Mouse (Mus musculus) R1 (cell line): ENCODE measurements around the gene Necap2.

Experiments
- DNase-seq: peaks from one replicate; pipeline ENCODE4 v3.0.0-alpha.2; 2018; ENCODE audit warnings: low read depth, low spot score

Gene Necap2

DNA sequence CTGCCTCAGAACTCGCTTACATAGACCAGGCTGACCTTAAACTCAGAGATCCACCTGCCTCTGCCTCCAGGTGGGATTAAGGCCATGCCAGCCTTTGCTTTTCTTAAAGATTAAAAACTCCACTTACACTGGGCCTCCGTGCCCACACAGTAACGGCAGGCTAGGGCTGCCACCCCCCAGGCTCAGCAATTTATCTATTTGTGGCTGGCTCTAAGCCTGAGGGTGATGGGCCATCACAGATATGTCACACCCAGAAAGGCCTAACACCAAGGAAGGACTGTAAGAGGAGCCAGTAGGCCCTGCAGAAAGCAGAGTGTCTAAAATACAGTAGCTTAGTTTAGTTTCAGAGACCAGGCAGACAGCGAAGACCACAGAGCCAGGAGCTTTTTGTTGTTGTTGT lies 4.0 kb downstream of the Necap2 start:
- no peak for DNase-seq

GRCm38 (mm10) chr4:141073661-141074060 lies 4.5 kb downstream of the Necap2 start:
- DNase-seq, result no peak

DNA sequence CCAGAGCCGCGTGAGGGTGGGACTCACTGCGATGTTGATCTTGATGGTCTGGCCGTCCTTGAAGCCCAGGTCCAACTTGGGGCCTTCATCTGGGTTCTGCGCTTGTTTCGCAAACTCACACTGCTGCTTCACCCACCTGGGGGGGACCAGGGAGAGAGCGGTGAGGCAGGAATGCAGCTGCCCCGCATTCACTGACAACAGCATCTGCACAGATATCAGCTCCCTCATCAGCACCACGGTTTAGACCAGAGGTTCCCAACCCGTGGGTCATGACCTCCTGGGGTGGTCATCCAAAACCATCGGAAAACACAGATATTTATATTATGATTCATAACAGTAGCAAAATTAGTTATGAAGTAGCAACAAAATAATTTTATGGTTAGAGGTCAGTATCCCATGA lies 5.7 kb downstream of the Necap2 start:
- DNase-seq, result no peak

DNA sequence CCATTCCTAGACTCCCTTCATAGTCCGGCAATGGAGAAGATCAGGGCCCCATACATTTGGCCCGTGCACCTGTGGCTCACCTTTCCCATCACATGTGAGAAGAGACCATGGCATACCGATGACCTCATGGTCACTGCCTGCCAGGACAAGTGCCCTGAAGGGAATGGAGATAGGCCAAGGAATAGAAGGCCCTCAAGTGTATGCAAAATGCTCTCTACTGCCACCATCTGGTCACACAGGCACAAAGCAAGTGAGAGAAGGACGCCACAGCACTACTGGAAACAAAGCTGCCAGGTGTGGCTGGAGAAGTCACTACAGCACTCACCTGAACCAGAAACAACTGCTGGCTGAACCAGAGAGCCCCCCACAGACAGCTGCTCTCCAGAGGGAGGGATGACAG lies 8.4 kb downstream of the Necap2 start:
- DNase-seq, result no peak

DNA sequence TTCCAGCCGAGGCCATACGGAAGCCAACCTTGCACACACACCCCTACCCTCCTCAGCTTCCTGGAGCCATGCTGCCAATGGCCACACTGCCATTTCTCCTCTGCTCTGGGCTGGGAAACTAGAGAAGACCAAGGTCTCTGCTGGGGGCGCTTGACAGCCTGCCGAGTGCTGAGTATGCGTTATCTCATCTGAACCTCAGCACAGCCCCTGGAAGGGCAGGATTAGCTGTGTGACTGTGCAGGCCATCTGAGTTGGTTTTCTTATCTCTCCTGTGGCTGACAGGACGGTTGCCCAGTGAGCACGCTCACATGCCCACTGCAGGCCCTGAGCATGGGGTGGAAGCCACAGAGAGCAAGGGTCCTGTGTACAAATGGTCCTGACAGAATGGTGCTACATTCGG lies 9.5 kb downstream of the Necap2 start:
- no peak for DNase-seq

DNA sequence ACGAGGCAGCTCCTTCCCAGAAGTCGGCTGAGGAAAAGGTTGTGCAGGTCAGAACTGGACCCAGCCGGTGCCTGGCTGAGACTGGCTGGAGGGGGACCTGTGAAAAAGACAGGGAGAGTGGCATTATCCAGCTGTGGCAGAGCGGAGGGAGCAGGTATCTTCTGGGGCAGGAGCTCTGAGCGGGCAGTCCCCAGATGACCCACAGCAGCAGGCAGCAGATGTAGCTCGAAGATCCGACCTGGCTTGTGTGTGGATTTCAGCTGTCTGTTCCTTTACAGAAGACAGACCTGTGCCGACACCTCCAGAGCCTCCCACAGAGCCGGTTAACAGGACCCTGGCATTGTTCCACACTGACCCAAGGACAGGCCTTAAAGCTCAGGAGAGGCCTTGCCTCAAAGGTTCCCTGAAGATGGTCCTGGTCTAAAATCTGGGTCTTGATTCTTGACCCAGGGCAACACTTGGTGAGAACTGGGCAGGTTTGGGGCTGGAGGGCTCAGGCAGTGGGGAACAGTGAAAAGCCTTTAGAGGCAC lies 10.6 kb downstream of the Necap2 start:
- DNase-seq, result no peak

DNA sequence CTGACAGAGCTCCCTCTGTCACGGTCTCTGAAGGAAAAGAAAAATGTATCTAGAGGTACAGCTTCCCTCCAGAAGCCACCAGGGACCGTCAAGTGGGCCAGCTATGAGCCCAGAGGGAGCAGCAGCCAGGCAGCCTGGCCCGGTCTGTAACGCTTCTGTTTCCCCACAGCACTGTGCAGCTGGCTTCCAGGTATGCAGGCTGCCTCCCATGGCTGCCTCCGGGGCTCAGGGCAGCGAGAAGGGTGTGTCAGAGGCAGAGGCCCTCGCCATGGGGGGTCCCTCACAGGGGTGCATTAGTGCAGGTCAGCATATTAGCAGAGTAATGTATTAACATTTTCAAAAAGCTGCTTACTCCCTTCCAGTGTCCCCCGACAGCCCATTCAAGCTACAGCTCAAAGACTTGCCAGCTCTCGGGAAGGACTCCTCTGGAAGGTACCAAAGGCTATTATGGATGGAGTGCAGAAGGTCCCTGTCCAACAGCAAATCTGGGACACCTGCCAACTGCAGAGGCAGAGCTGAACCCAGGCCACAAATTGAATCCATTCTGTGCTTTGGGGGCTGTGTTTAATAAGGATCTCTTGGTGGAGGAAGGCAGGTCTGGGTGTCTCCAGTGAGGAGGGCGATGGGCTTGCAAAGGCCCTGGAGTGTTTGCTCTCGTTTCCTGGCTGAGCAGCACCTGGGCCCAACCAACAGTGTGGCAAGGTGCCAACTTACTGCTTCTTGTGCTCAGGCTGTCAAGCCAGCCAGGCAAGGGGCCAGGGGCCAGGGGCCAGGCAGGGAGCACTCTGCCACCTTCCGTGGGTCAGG lies 11.2 kb downstream of the Necap2 start:
- DNase-seq, result no peak

- DNase-seq, result peak; percentile 79
Measured at GRCm38 (mm10) chr4:141065123-141065522, 13.0 kb downstream of the Necap2 start.

DNA sequence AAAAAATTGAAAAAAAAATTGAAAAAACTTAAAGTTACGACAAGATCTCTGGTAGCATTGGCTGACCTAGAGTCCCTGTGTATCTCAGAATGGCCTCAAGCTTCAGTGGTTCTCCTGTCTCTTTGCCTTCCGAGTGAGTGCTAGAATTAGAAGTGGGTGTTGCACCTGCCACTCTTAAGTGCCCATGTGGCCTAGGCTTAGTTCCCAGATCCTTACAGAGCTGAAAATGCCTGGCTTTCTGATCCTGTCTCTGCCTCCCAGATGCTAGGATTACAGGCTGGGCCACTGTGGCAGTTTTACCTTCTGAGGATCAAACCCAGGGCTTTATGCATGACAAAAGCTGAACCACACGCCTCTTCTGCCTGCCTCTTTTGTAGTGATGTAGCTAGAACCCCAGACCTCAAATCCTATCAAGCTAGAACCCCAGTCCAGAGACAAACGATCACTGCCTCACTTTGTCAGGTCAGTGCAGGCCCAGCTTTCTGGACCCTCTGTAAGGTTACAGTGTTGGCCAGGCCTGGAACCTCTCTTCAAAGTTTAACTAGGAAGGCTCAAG lies 14.0 kb downstream of the Necap2 start:
- no peak for DNase-seq

DNA sequence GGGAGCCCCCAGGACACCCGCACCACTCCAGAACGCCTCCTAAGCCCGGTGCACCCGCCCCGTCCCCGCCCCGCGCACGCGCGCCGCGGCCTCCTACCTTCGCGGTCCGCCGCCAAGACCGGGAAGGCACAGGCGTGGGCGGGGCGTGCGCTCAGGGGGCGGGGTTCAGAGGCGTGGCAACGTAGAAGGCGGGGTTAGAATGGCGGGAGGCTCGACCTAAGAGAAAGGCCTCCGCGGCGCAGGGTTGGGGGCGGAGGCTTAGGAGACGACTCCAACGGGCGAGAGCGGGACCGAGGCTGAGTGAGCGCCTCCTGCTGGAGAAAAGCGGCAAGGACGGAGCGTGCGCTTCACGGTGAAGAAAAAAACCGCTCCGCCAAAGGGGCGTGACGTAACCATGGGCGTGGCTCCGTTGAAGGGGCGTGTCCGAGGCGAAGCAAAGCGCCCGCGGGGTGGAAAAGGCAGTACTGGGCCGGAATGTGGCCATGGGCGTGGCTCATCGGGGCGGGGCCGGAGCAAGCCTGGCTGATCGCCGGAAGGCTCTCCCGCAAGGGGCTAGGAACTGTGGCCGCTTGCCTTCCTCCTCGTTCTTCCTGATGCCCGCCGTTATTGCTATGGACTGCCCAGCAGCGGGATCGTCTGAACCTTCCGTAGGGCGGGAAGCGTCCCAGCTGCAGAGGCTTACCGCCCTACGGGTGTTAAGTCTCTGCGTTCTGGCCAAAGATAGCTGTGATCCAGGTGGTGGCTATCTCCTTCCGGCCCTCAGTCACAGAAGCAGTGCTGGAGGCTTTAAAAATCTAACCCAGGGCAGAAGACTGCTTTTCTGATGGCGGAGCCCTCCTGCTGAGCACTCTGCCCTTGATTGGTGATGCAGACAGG lies 17.5 kb downstream of the Necap2 start, which contains the start of gene Crocc:
Gene Crocc, minus strand, starts transcription at position 125 of the 876 bp plus-strand sequence.
- DNase-seq, result peak; percentile 97

DNA sequence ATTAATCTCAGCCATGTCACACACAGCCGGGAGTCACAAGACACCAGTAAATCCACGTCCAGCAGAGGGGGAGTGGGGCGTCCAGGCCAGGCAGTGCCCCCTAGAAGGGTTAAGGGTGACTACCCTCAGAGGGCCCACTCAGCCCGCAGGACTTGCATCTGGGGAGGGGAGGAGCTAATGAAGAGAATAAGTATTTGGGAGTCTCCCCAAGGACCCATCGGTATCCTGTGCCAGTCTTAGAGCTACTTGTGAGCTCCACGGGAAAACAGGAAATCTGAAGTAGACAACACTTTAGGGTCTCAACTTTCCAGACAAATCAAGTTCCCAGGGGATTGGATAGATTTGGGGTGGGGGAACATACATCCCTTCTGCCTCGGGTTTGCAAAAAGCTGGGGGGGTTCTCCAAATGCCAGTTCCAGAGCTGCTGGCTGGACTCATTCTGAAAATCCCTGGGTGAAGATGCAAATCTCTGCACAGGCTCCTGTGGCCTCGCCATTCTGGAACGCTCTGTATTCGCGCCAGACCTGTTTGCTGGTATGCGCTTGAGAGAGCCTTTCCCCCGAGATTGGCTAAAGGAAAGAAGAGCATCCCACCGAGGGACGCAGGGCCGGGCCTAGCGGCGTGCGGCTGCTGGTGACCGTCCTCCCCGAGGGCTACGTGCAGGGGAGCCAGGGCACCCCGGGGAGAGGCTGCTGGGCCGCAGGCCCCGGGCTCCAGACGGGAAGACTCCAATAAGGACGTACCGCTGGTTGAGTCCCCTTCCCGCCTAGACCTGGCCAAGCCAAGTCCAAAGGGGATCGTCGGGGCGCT lies 18.3 kb downstream of the Necap2 start:
- DNase-seq, result peak; percentile 69

DNA sequence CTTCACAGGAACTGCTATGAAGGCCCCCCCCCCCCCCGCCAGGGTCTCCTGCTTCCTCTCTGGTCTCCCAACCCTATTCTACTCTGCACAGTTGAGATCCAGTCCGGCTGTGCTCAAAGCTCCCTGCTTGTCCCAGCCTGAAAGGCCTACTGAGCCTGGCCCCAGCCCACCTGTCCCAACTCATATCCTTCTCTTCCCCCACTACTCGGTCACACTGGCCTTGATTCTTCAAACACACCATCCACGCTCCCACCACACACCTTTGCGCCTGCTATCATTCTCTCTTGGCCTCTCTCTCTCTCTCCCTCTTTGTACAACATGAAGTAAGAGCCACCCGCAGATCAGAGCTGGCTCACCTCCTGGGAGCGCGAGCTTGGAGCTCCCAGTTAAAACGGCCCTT lies 19.3 kb downstream of the Necap2 start:
- no peak for DNase-seq

GRCm38 (mm10) chr4:141056970-141057369 lies 21.2 kb downstream of the Necap2 start:
- DNase-seq, result peak; percentile 78

DNA sequence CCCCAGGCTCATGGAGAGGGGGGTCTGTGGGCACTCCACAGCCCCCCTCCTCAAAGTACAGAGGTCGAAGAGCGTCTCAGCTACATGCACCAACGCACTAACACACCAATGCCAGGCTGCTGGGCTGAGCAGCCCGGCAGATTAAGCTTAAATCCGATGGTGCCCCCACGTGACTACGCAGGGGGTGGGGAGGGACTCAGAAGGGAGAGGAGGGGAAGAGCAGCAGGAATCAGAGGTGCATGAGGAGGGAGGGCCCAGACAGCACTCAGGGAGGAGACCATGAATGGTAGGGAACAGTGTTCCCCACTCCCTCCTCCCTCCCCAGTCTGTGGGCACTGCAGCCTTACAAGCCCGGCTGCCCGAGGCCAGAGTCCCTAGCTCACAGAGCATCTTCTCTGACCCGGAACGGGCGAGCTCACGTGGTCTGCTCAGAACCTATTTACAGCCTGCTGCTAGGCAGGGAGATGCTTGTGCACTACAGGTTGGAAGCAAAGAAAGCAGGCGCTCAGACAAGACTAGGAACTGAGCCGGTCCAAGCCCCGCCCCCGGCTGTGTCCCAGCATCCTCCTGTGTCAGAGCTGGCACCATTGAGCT lies 24.5 kb downstream of the Necap2 start:
- DNase-seq, result peak; percentile 62

DNA sequence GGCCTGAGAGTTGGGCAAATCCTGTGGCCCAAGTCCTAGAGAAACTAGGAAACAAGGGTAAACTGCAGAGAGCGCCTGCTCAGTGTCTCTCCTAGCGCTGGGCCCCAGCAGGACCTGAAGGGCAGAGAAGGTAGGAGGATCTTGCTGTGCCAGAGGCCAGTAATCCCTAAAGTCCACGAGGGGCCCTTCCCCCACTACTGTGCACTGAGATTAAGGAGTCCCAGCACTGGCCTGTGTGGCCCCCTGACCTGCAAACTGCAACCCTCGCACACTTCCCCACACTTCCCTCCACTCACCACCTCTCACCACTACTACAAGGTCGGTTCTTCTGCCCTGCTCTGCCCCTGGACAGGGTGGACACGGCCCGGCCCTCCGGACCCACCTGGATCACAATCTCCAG lies 25.0 kb downstream of the Necap2 start:
- no peak for DNase-seq

DNA sequence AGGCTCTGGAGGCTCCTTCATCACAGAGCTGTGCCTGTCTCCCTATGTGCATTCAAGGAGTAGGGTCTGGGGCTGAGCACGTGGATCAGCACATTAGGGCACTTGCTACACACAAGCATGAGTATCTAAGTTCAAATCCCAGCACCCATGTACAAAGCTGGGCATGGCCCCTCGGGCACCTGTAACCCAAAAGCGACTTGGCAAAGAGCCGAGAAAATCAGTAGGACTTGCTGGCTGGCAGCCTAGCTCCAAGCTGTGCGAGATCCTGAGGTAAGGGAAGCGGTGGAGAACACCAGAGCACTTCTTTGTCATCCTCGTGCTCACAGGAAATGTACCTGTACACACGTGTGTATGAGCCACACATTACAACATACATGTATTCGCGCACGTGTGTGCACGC lies 25.7 kb downstream of the Necap2 start:
- DNase-seq, result no peak

- peak; percentile 58 for DNase-seq
Measured at GRCm38 (mm10) chr4:141049476-141049835, 28.7 kb downstream of the Necap2 start.

DNA sequence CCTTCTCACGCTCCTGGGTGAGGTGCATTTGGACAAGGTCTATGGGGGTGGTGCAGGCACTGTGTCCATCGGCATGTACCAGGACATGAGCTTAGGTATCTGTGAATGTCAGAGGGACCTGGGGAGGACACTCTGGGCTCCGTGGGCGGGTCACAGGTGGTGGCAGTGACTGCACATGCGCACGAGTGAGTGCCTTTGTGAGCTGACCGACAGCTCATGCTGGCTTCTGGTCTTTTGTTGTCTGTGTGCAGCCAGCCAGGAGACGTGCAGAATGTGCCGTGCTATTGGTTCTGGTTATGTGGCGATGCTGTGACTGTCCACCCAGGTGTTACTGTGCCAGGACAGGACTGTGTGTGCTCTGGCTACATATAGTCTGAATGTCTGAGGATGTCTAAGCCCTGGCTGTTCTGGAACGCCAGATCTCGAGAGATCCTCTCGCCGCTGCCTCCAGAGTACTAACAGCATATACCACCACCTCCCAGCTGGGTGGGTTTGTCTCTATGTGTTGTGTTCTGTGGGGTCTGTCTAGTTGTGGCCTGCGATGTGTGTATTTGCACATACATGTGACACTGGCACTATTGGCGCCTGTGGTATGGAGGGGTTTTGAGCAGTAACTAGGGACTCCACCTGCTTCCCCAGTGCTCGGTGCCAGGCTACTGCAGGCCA lies 29.2 kb downstream of the Necap2 start:
- DNase-seq, result no peak

DNA sequence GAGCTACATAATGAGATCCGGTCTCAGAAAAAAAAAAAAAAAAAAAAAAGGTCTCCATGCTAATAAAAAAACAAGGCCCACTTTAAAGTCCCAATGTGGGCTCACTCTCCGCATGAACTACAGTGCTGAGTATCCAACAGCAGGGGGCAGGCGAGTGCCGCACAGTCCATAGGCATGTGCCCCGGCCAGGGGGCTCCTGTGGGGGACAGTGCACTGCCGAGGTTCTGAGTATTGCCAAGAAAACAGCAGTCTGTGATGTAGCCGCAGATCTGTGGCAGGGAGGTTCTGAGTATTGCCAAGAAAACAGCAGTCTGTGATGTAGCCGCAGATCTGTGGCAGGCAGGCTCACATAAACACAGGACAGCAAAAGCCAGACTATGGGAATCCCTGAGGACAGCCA lies 33.3 kb downstream of the Necap2 start:
- peak; percentile 67 for DNase-seq

GRCm38 (mm10) chr4:141041117-141041516 lies 37.0 kb downstream of the Necap2 start:
- DNase-seq, result peak; percentile 72
